Mouse (Mus musculus): Measurements from ENCODE around the gene Met.

Met gene

DNA sequence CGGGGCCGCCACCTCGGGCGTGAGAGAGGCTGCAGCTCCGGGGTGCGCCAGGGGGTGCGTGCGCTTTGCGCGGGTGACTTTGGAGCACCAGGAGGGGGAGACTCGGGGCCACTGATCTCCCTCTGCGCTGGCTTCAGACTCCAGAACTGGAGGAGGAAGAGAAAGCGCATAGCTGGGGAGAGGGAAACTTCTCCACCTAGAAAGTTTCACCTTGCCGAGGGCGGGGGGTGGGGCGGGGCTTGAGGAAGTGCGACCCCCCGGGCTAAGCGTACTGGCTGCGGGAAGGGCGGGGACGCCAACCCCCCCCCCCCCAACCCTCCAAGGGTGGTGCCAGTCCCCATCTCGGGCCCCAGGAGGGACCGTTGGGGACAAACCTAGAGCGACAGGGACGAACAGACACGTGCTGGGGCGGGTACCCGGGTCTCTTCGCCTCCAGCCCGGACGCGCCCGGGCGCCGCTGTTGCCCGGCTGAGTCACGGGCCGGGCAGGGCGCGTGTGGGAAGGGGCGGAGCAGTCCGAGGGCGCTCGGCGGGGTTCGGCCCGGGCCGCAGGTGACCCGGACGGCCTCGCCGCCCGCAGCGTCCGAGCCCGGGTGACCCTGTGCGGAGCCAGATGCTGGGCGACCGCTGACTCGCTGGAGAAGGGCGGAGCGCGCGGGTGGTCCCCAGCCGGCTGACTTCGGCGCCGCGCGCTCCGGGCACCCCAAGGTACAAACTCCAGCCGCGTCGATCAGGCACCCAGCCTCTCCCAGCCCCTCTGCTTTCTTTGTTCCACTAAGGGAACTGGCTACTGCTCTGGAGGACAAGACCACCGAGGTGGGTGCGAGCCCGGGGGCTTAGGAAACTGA is at the start of gene Met:
Gene Met, plus strand, starts transcription at position 367 of the 847 bp plus-strand sequence.
- DNase-seq, result peak; percentile 3 to 10

DNA sequence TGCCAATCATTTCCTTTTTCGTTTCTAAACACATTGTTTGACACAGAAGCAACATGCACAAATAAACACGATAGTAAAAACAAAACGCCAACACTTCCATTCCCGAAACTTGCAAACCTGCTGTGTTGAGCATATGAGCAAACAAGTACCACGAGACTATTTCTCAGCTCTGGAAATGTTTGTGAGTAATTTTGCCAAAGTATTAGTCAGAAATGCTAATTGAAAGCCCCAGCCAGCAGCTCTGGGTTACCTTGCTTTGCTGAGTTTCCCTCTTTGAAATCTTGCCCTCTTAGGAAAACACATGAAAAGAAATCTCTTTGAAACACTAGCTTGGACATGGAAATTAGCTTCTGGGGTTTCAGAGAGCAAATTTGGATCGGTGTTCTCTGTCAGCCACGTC is 45.4 kb upstream of the Met start:
- no peak for DNase-seq

DNA sequence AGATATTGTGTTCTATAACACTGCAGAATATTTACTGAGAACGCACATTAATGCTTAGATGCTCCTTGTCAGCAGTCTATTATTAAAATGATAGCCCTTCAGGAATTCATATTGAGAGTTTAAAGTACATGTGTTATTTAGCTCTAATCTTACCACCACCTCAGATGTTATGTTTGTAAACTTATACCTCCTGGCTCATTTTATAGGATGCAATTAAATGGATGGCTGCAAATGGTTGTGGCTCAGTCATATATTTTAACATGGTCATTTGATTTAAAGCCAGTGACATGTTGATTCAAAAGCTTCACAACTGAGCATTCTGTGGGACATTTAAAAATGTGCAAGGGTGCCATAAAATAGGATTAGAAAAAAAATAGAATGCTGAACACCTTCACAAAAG is 41.2 kb upstream of the Met start:
- DNase-seq, result no peak

DNA sequence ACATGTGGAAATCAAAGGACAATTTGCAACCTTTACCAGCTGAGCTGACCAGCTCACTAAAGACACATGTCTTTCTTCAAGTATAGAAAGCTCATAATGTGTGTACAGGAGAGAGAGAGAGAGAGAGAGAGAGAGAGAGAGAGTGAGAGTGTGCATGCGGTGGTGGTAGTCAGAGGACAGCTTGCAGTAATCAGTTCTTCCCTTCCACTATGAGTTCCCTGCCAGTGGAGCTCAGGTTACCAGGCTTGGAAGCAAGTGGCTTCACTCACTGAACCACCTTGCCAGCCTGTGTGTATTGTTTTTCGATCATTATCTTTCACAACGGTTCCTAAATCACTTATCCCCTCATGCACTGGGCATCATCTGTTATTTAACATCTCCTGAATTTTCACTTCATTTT is 34.6 kb upstream of the Met start:
- DNase-seq, result no peak

DNA sequence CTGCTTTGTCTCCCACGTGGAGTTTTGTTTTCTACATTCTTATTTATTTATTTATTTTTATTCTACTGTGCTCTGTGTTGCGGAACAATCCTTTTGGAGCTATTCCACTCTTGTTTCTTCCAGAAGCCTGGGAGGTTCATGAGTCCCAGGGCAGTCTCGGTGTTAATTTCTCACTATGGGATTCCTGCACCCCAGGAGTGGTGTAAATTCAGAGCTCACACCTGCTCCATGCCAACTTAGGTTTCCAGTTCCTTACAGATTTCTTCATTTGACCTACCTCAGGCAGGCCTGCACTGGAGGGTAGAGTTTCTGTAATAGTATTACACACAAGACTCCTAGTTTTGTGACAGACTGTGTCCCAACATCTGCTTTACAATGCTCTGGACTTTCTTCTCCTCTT is 34.0 kb upstream of the Met start:
- no peak for DNase-seq

DNA sequence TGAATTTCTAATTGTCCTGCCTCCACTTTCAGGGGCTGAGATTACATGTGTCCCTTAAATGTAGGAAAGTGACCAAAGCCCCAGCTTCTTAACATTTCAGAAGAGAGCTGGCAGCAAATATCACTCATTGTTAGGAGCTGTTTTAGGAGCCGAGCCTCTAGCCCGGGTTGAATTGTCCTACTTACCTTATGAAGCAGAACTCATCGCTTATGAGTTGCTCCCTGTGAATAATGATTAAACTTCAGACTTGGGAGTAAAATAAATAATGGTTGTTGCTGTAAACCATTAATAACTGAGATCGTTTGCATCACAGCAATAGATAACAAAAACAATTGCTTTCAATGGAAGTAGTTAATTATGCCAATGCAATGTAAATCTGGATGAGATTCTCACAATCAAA is 20.3 kb upstream of the Met start:
- no peak for DNase-seq

DNA sequence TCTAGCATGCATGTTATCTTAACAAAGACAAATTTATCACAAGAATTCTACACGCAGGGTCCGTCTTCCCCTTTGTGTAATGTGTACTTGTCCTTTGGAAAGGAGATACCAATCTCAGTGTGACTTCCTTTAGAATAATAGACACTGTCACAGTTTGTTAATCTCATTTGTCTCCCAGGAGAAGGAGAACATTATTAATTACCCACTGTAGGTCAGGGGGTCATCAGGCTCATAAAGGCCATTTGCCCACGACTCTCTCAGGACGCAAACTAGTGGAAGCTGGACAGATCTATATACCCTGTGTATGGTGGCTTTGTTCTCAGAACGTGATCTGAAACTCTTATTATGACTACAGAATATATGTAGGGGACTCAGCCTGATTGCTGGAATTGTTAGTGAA is 12.3 kb upstream of the Met start:
- DNase-seq, result no peak

DNA sequence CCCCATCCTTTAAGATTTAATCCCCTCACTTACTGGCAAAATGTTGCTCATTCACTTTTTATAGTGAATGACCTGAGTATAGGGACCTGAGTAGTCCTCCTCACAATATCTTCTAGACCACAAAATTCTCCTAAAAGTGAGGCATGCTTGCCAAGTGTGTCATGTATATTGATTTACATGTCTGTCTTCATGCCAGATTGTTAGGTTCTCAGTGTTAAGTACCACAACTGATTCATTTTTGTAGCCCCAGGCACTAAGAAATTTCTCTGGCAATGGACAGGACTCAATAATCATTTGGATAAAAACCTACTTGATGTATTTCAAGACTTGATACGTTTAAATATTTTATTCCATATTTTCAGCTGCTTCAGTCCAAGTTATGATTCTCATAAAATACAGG is 8.5 kb upstream of the Met start:
- DNase-seq, result no peak

DNA sequence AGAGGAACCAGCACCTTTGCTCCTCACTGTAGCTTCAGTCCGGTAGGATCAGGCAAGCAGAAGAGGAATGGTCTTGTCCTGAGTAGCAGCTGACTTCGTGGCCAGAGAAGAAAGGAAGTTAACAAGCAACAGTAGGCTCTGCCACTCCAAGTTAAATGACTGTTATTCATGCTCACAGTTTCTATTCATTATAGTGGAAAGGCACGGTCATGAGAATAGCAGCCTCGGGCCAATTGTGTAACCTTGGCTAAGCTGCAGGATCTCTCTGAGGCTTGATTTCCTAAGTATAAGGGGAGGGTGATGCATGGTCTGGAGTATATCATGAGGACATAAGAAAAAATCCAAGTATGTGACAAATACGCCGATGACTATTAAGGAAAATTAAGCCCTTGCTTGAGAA is 4.0 kb upstream of the Met start:
- DNase-seq, result no peak

DNA sequence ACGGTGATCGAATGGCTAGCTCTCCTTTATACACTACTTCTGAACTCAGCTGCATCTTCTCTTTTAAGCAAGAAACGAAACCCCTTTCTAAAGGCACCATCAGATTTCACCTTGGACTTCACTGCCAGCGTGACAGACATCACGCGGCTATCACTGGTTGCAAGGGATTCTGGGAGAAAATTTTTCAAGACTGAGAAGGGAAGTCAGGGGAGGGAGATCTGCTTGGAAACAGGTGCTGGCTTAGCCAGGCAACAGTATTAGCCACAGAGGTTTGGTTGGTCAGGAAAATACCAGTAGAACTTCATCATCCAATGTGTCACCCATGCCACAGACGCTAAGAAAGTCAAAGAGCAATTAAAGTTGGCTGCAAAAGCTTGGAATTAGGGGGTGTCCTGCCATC is 2.2 kb upstream of the Met start:
- DNase-seq, result no peak

DNA sequence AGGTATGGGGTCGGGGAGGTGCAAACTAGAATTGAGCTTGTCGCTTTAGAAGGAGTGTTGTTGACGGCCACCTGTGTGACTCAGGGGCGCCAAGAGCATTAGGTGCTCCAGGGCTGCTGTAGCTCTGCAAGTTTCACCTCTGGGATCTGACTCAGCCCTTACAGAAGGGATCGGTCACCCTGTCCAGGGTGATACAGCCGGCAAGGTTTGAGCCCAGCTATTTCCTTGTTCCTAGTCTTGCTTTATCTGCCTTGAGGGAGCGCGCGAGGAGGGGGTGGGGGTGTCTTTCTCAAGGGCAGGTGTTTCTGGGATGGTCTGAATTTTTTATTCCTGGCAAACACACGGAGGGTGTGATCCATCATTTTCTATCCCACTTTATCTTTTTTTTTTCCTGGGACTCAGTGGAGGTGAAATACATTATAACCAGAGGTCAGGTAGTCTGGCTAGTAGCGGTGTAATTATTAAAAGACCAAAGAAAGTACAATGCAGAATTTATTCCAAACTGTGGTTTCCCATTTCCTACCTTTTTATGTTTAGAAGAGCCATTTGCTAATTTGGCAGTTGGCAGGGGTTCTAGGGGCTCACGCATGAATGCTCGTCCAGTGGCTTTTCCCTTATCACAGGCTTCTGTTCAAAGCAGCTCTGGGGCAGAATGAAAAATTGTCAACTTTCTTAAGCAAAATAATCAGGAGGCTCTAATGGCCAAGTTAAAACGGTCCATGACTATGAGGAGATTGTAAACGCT is 853 bp downstream of the Met start:
- peak in 1 of 2 experiments; percentile 2 for DNase-seq

DNA sequence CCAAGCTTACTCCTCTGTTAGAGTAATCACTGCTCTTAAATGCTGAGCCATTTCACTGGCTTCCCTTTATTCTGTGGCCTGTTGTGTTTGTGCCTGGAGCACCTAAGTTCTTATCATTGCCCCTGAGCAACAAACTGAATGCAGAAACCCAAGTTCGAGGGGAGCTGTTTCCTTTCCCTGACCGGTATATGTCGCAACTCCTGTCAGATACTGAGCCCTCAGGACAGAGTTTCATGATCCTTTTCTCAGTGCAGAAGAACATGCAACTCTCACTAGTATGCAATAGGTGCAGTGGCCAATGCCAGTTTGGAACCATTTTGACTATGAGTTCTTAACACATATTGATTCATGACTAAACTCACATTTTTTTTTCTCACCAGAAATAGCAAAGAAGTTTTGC is 2.9 kb downstream of the Met start:
- DNase-seq, result no peak

DNA sequence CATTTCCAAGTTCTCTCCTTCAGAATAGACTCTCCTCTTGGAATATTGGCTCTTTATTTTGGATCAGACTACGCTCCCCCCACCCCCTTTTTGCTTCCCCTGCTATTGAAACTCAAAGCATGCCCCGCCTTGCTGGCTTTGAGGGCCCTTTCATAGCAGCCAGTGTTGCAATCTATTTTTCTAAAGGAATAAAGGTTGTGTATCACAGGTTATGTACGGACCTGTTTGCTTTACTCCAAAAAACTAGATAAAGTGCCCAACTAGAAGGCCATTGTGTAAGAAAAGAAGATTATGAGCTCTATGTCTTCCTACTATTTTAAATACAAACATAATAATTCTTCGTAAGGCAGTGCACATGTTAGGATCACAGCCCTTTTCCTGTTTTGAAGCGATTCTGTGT is 5.4 kb downstream of the Met start:
- no peak for DNase-seq

DNA sequence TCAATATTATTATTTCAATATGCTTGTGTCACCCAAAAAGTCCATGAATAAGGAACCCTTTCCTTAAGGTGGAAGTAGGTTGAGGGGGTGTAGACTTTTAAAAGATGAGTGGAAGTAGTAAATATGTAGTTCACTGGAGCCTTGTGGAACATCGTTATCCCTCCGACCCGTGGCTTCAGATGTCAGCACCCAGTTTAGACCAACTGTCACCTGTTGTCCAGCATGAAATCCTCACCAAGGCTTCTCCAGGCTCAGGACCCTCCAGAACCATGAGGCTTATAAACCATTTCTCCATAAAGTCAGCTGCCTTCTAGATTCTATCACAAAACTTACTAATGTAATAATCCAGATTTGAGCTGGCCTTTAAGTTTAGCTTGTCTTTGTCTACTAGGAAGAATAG is 9.5 kb downstream of the Met start:
- DNase-seq, result no peak

DNA sequence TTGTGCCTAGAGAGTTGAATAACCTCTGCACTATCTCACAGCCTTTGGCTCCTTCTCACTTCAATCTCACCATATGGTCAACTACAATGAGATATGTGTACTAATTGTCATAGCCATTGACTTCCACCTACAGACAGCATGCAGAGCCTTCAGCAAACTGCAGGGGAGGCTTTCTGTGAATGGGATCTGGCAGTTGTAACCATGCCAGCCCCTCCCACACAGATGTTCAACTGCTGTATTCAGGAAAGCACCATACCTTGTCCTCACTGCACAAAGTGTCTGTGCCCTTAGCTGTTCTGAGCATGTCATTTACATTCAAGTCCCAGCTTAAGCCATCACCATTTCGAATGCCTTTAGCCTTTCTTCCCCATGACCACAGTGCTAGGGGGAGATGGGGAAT is 14.2 kb downstream of the Met start:
- DNase-seq, result no peak

DNA sequence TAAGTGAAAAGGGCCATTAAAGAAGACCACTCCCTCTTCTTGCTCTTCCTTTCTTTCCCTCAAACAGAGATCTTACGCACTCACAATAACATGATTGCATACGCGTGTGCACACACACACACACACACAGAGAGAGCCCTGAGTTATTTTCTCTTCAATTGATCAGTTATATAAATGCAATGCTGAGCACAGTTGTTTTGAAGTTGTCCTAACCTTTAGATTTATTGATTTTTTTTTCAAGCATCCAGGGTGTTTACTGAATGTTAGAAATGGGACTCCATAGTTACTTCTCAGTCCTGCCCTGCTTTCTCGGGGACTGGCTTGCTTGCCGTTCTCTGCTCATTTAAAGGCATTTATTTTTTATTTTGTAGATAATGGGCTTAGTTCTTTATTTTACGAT is 14.7 kb downstream of the Met start:
- DNase-seq, result no peak

DNA sequence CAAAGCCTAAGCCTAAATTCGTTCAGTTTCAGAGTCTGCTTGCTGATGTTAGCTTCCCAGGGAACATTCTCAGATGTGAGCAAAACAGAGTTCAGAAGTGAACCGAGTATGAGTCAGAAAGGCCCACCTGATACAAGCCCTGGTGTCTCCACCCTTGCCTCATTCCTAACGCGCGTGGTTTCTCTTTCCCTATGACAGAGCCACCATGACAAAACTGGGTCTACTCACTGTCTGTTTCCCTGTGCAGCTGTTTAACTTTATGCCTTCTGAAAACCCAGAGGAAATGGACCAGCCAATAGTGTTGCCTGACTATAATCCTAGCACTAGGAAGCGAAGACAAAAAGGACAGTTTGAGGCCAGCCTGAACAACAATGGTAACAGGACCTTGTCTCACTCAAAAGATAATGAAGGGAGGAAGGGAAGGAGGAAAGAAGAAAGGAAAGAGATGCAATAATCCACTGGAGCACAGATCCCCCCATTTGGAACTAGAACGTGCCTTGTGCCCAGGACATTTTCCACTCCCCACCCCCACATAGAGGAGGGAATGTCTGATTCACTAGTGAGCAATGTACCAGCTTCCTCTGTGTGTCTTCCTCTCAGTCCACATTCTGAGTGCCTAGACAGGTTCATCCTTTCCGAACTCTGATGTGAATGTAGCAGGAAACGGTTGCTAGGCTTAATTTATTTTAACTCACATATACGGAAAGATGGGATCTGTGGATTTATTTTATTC is 15.4 kb downstream of the Met start:
- DNase-seq, result no peak

DNA sequence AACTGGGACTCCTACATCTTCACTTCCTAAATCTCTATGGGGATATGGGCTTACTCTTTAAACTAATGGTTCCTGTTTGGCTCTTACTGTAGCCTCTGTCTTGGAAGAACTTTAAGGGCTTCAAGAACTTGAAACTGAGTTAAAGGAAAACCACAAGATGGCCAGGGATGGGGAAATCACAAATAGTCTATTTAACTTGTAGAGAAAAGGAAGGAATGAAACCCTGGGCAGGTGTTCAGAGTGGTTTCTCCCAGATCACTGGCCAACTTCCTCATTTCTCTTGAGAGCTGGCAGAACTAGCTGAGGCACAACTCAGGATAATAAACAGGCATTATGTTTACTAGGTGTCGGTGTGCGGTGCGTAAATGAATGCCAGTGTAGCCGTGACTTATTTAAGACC is 17.5 kb downstream of the Met start:
- no peak for DNase-seq

DNA sequence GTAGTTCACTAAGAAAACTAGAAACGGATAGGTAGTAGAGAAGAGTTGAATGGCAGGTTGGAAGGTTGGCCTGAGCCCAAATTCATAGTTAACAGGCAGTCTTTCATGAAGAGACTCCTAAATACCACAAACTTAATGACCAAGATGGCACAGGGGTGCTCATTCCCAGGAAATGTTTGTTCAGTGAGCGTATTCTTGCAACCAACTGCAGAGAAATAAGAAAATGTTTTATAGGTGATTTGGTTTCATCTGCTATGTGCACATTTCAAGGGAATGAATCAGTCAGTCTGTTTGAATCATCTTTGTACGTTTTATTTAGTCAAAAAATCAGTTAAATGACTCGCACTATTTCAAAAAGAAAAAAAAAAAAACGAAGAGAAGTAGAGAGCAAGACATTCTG is 21.6 kb downstream of the Met start:
- DNase-seq, result no peak

DNA sequence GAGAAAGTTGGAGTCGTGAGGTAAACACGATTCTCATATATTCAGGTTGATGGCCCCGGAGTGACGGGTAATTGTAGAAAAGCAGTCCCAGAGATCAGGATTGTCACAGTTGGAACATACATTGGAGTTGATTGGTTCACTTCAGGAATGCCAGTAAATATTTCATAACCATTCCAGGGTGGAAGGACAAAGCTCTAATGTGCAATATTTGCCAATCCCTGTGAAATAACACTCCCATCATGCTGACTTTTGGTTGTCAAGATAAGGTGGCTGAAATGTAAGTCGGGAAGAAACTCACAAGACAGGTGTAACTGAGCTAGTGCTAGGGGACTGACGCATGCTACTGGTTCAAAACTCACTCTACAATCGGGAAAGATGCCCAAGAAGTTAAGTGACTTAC is 22.2 kb downstream of the Met start:
- no peak for DNase-seq

DNA sequence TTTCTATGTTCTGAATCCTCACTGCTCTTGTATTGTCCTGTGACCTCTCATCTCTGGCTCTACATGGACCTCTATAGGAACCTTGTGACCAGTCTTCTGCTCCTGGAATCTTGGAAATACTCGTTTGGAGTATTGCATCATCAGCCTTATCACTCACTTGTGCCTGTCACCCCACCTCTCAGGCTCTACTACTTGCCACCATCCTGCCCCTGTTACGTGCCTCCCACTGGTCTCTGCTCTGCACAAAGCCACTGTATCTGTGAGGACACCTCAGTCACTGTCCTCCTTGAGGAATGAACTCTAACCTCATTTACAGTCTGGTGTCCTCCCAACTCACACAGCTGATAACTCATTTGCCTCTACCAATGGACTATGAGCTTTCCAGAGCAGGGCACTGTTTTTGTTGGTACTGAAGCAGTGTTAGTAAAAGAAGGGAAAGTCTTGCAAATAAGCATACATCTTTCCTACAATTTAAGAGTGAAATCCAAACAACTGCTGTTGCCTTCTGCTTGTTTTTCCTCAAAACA is 24.8 kb downstream of the Met start:
- no peak for DNase-seq

DNA sequence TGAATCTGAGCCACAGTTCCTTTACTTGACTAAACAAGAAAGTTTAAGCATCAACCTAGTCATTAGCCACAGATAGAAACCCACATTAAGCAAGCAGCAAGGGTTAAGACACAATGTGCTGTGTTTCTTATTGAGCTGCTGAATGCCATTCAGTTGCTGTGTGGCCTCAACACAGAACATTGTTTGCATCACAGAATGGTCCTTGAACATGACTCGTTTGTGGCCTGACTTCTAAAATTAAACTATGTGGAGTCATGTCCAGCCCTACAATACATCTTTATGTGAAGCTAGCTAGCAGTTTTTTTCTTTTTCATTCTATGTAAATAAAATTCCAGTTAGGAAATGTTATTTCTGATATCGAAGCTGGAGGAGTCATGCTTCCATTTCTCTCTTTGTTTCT is 27.2 kb downstream of the Met start:
- DNase-seq, result no peak

DNA sequence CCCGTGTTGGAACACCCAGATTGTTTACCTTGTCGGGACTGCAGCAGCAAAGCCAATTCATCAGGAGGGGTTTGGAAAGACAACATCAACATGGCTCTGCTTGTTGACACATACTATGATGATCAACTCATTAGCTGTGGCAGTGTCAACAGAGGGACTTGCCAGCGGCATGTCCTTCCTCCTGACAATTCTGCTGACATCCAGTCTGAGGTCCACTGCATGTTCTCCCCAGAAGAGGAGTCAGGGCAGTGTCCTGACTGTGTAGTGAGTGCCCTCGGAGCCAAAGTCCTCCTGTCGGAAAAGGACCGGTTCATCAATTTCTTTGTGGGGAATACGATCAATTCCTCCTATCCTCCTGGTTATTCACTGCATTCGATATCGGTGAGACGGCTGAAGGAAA is 27.9 kb downstream of the Met start:
- DNase-seq, result no peak

DNA sequence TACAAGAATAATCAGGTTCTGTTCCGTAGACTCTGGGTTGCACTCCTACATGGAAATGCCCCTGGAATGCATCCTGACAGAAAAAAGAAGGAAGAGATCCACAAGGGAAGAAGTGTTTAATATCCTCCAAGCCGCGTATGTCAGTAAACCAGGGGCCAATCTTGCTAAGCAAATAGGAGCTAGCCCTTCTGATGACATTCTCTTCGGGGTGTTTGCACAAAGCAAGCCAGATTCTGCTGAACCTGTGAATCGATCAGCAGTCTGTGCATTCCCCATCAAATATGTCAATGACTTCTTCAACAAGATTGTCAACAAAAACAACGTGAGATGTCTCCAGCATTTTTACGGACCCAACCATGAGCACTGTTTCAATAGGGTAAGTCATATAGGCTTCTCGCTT is 28.5 kb downstream of the Met start:
- no peak for DNase-seq
